Mouse (Mus musculus): ENCODE data around the gene Lipe.

DNA sequence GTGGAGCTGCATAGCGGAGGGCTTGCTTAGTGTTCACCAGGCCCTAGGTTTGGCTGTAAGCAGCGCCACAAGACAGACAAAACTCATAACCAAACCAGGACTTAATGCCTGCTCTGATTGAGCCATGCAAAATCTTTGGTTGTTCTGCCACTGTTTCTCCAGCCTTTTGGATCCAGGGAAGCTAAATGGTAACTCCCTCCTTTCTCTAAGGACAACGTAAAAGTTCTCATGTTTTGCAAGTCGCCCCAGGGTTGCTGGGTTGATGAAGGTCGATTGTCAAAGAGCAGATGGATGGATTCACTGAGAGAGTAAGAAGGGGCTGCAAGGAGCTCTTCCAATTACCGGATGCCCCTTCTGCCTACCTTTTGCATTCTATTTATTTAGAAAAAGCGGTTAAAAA, 3.8 kb downstream of the Lipe start:
- no peak for TF ChIP-seq MAX (IDR thresholded peaks at IDR 0.05)
- no peak for TF ChIP-seq MYOD1 (IDR thresholded peaks at IDR 0.05; ENCODE audit: control insufficient read depth, insufficient read length, low read depth)
- no peak for TF ChIP-seq CTCF (IDR thresholded peaks at IDR 0.05; ENCODE audit: control insufficient read depth, insufficient read depth, insufficient read length)
- no peak for TF ChIP-seq MYOG (IDR thresholded peaks at IDR 0.05; ENCODE audit: control insufficient read depth, extremely low read depth, insufficient read length)
- no peak for TF ChIP-seq USF1 (IDR thresholded peaks at IDR 0.05; ENCODE audit: low read depth)
- no peak for TF ChIP-seq CEBPB (IDR thresholded peaks at IDR 0.05; ENCODE audit: low read depth)
- TF ChIP-seq FOSL1 (IDR thresholded peaks at IDR 0.05; ENCODE audit: insufficient read depth, low read length, poor library complexity, severe bottlenecking) = no peak

All from C2C12 (cell line).